Mouse (Mus musculus) kidney, postnatal 4 days (tissue): Measurements from ENCODE around the gene Tex14.
"Not testable (repeated sequence)": the region's sequence is repeated elsewhere in the genome, so short reads cannot be mapped to it uniquely, and the experiment has no call there.

Experiments used
- DNase-seq, 2 experiments: peaks; one replicate each; pipeline ENCODE4 v3.0.0; 2021; ENCODE audit warnings: mixed read lengths in 2 of 2

The Tex14 gene

DNA sequence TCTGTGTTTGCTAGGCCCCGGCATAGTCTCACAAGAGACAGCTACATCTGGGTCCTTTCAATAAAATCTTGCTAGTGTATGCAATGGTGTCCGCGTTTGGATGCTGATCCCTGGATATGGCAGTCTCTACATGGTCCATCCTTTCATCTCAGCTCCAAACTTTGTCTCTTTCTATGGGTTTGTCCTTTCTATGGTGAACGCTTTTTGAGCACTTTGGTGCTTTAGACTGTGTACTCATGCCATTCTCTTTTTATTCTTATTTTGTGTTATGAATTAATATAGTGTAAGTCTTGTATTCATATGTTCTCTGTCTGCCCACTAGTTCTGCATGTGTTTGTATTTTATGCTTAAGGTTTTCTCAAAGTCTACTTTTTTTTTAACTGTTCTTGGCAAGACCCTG is 67.2 kb downstream of the Tex14 start:
- not testable (repeated sequence) for DNase-seq

- DNase-seq = not testable (repeated sequence)
Measured at GRCm38 (mm10) chr11:87479172-87479571, 74.3 kb downstream of the Tex14 start.

DNA sequence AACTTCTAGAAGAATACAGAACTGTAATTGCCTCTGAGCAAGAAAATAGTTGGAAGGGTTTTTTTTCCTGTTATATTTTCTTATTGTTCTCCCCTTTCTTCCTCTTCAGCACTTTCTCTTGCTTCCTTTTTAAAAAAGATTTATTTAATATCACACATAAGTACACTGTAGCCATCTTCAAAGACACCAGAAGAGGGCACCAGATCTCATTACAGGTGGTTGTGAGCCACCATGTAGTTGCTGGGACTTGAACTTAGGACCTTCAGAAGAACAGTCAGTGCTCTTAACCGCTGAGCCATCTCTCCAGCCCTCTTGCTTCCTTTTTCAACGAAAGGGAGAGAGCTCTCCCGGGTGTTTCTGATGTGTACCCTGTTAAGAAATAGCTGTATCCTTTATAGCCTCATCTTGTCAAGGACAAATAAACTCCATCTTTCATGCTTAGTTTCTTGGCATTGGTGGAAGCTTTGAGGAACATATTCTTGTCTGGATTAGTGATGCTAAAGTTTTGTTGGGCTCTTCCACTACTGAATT is 79.0 kb downstream of the Tex14 start:
- no peak for DNase-seq

DNA sequence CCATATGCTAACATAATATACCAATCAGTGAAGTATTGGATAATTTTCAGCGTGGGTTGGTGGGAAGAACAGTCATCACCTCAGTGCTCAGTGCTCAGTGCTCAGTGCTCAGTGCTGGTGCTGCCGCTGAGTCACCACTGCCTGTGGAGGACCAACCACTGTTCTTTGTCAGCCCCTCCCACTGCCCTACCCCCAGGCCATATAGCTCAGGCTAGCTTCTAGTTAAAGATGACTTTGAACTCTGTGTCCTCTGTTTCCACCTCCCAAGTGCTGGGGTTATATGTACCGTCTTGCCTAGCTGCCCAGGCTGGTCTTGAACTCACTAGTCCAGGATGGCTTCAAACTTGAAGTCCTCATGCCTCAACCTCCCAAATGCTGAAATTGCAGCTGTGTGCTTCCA is 84.1 kb downstream of the Tex14 start:
- DNase-seq = no peak

DNA sequence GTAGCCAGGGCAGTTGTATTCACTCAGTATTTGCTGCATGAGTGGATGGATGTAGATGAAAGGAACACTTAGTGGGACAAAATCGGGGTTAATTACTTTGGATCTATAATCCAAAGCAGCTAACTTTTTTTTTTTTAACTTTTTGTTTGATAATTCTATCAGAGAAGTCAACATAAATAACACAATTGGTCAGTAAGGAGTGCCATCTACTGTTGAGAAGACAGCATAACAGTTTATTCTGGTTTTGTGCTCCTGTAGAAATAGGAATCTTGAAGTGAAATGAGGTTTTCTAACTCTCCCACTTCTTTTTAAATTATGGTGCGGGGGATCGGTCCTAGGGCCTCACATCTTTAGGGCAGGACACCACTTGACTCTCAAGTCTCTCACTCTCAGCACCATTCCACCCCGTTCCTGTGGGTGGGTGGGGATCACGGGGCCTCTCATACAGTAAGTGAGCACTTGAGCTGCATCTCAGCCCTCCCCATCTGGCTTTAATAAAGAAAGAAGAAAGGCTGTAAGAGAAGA is 99.9 kb downstream of the Tex14 start:
- no peak for DNase-seq

GRCm38 (mm10) chr11:87506502-87506901 is 101.6 kb downstream of the Tex14 start:
- DNase-seq = no peak

GRCm38 (mm10) chr11:87507043-87507442 is 102.2 kb downstream of the Tex14 start:
- no peak for DNase-seq

DNA sequence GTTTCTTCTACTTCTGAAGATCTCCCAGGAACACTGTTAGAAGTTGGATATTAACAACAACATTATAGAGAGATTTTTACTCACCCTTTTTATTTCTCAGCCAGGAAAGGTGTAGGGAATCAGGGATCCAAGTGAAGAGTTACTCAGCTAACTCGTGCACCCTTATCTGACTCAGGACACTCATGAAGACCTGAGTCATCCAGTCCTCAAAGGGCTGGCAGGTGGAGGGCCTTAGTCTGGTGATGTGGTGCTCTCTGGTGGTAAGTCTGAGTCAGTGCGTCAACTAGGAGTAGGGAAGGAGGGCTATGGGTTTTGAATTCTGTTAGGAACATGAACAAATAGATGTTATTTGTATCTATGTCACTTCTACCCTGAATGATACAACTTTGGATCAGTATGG is 114.4 kb downstream of the Tex14 start:
- peak; percentile 22 to 39 for DNase-seq

DNA sequence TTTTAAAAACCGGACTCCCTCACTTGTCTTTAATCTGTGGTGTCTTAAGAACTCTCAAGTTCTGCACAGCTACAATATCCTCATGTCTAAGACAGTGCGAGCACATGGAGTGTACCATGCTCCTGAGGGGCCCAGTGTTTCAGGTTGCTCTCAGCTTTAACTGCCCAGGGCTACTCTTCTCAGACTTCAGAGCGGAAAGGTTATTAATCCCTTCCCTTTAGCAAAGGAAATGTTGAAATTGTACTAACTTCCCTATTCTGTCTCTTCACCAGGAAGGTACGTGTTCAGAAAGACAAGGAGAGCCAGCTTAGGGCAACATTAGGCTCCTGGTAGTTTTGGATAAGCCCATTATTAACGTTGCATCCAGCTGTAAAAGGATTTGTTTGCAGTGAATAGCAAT is 118.6 kb downstream of the Tex14 start:
- DNase-seq = no peak

- DNase-seq = no peak
Measured at GRCm38 (mm10) chr11:87523967-87524366, 119.1 kb downstream of the Tex14 start.

GRCm38 (mm10) chr11:87524780-87525179 is 119.9 kb downstream of the Tex14 start:
- DNase-seq = no peak

DNA sequence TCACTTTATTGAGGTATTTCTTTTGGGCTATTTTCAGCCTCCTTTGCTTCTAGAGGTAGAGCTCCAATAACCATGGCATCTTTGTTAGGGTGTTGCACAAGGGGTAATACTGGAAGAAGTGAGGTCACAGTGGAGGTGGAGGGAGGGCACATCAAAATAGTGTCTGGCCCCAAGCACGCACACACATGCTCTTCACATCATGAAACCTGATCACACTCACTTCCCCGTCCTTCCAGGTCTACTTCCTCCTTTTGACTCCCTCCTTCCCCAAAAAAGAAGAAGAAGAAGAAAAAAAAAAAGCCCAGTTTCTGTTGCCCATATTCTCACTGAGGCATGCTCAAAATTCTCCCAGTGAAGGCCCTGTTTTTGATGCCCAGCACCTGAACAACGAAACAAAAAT is 122.5 kb downstream of the Tex14 start:
- no peak for DNase-seq

DNA sequence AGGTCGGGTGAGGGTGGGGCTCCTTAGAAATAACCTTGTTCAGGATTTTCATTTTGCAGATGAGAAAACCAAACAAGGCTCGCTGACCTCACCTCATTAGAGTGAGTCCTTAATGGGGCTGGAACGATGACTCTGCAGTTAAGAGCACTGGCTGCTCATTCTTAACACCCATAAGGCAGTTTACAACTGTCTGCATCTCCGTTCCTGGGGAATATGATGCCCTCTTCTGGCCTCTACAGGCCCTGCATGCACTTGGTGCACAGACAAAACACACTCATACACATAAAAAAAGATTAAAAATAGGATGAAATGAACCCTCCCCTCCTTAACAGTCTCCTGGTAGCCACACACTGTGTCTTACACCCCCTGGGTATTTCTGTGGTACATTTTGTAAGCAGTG is 123.1 kb downstream of the Tex14 start:
- DNase-seq = peak; percentile 19 to 24

- no peak for DNase-seq
Measured at GRCm38 (mm10) chr11:87531695-87532094, 126.8 kb downstream of the Tex14 start.

GRCm38 (mm10) chr11:87542285-87542684 is 137.4 kb downstream of the Tex14 start:
- peak; percentile 7 to 16 for DNase-seq

DNA sequence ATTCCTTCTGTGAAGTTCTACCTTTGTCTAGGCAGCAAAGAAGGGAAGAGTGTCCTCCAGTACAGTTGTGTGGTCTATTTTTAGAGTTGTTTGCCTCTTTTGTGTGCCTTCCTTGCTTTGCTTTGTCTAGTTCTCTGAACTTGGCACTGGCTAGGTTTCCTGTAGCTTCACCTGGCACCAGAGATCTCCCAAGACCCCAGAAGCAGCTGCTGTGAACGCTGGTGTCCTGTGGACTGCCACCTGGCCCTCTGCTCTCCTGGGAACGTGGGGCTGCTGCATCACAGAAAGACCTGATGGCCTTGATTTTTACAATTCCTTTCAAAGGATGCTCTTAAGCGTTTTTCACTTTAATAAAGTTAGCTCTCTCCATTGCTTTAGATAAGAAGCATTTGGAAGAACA is 138.0 kb downstream of the Tex14 start:
- no peak for DNase-seq

DNA sequence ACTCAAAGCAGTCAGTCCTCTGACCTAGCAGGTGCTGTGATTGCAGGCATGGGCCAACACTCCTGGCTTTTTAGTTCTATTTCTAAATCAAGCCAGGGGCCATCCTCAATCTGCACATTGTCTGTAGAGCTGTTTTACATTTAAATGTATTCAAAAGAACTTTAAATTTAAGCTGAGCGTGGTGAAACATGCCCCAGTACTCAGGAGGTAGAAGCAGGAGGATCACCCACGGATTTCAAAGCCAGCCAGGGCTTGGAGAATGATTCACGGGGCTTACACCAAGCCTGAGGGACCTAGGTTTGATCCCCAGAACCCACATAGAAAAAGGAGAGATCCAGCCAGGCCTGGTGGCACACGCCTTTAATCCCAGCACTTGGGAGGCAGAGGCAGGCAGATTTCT is 148.5 kb downstream of the Tex14 start:
- no peak for DNase-seq

- DNase-seq = no peak
Measured at GRCm38 (mm10) chr11:87554386-87554785, 149.5 kb downstream of the Tex14 start.

DNA sequence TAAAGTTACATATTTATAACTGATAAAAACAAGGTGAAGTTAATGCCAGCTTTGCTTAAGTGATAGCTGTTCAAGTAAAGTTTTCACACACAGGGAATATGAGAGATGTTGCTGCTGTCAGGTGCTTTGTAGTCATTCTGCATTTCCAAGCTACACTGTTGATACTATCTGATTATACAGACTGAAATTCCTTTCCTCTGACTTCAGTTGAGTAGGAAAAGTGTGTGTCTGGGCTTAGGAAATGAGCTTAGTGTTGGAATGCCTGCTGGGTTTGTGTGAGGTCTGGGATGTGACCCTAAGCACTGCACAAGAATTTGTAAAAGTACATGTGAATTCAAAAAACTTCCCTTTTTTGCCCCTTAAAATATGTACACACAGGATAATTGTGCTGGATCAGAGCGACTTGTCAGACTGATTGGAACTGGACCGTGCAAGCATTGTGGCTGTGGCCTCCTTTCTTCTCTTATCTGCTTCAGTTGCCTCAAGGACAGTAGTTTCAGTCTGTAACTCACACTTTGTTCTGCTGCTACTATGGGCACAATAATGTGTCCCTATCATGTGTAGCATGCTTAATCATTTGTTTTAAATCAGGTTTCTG is 150.3 kb downstream of the Tex14 start:
- no peak for DNase-seq

DNA sequence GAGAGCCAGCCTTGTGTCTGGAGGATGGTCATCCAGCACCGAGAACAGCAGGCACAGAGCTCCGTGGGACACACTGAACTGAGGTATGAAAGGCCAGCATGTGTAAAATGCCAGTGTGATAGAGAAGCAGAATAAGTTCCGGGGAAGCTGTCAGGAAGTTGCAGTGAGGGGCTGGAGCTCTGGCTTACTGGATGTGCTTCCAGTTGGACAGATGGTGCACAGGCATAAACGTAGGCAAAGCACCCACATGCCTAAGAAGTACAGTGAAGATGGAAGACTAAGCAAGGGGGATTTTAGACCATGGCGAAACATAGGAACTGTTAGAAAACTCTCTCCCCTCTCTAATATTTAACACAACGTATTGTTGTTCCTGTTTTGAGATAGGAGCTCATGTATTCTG is 156.3 kb downstream of the Tex14 start:
- DNase-seq = no peak

DNA sequence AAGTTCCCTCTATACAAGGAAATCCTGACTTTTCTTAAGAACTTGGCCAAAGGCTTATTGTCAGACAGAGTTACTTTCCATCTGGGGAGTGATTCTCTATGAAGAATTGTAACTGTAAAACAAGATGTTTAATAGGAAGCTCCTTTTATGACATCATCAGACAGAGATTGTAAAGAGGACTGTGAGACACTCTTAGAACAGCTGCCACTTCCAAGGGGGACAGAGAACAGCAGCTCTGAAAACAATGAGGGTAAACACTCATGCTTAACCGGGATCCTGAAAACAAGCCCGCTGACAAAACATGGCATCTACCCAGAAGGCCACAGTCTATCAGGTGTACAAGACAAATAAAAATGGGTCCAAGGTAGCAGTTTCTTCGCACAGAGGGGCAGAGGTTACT is 161.6 kb downstream of the Tex14 start, which contains the start of gene Gm11492:
Gene Gm11492, plus strand, starts transcription at position 153 of the 400 bp plus-strand sequence.
- DNase-seq = no peak

- no peak for DNase-seq
Measured at GRCm38 (mm10) chr11:87568255-87568953, 163.5 kb downstream of the Tex14 start, which contains the start of gene Sept4. TSS of gene Sept4 (plus strand) at chr11:87568903.

DNA sequence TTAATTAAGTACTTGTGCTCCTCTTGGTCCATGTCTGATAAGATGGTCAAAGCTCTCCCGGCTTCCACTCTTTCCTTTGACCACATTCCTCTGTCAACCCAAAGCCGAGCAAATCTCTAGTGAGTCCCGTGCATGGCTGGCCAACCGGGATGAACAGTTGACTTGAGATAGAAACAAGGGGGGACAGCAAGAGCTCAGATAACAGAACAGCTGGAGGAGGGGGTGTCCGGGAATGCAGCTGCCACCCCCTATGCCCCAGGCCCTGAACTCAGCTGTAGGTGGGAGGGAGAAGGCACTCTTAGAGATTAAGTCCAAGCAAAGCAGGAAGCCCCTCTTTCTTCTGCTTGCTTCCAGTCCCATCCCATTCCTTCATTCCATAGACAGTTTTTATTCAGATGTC is 165.9 kb downstream of the Tex14 start:
- peak in 1 of 2 experiments; percentile 16 for DNase-seq

- DNase-seq = no peak
Measured at GRCm38 (mm10) chr11:87571361-87571950, 166.6 kb downstream of the Tex14 start.
